In the genomic region with DNA sequence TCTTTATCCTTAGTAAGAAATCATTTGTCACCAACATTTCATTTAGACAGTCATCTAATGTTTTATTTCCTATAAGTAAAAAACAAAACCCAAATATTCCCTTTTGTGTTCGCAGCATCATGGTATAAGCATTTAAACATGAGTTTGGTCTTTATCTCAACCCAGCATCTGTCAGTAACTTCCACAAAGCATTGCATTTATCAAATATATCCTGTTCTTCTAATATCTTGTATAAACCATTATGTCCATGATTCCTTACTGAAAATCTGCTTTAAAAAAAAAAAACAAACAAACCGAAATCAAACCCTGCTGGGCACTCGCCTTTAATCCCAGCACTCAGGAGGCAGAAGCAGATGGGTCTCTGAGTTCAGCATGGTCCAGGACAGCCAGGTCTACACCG, we compare ENCODE assay signal across 35 mouse cellular contexts. TPM values are rescaled to one million over a fixed set of nuclear protein-coding genes. Genes with fewer than 3 reads are reported as not detected.
"Had no signal": no experiment of that assay in that cellular context is flagged by ENCODE, and none has a peak within 500 bp of the region (broad histone marks: within the 10 kb centered on the region; RNA-seq: fewer than 3 reads in every experiment).

No protein-coding gene starts in this region.

- H3K27ac ChIP-seq: heart, embryonic 13.5 days; heart, embryonic 15.5 days; hindbrain, embryonic 10.5 days; hindbrain, embryonic 12.5 days; hindbrain, embryonic 13.5 days; hindbrain, embryonic 14.5 days; hindbrain, embryonic 15.5 days; hindbrain, postnatal 0 days; intestine, embryonic 15.5 days; kidney, embryonic 15.5 days; kidney, postnatal 0 days; layer of hippocampus, adult 2 months; left cerebral cortex, adult 2 months had no signal

- H3K27me3 ChIP-seq: heart, embryonic 12.5 days; heart, embryonic 13.5 days; heart, embryonic 15.5 days; hindbrain, embryonic 12.5 days; hindbrain, embryonic 13.5 days; hindbrain, embryonic 15.5 days; intestine, embryonic 15.5 days; kidney, embryonic 15.5 days had no signal

- DNase-seq: heart, postnatal 10 days; heart, postnatal 14 days; heart, postnatal 36 days; heart, postnatal 4 days; kidney, adult 11 months; kidney, adult 18-20 months; kidney, adult 2 months; kidney, adult 8-10 months; kidney, adult 9 months; kidney, postnatal 10 days; kidney, postnatal 14 days; kidney, postnatal 25 days; kidney, postnatal 36 days; kidney, postnatal 4 days; layer of hippocampus, adult 9-11 months; layer of hippocampus, postnatal 36 days had no signal

- H3K4me3 ChIP-seq: heart, embryonic 12.5 days; heart, embryonic 13.5 days; heart, embryonic 15.5 days; hindbrain, embryonic 10.5 days; hindbrain, embryonic 12.5 days; hindbrain, embryonic 13.5 days; hindbrain, embryonic 15.5 days; intestine, embryonic 15.5 days; kidney, embryonic 15.5 days; layer of hippocampus, adult 2 months; left cerebral cortex, adult 2 months had no signal

- H3K9me3 ChIP-seq: heart, embryonic 12.5 days; heart, embryonic 13.5 days; heart, embryonic 15.5 days; hindbrain, embryonic 10.5 days; hindbrain, embryonic 12.5 days; hindbrain, embryonic 13.5 days; hindbrain, embryonic 15.5 days; intestine, embryonic 15.5 days; kidney, embryonic 15.5 days had no signal

- H3K36me3 ChIP-seq: heart, embryonic 15.5 days; hindbrain, embryonic 15.5 days; intestine, embryonic 15.5 days had no signal

- H3K9ac ChIP-seq: heart, embryonic 12.5 days; heart, embryonic 13.5 days; heart, embryonic 15.5 days; hindbrain, embryonic 12.5 days; hindbrain, embryonic 13.5 days; hindbrain, embryonic 14.5 days; hindbrain, embryonic 15.5 days; intestine, embryonic 15.5 days; kidney, embryonic 15.5 days had no signal

- ATAC-seq: hindbrain, embryonic 16.5 days; hindbrain, postnatal 0 days; inflammation-experienced regulatory T-cells, adult 6 months; intestine, embryonic 15.5 days; intestine, embryonic 16.5 days; intestine, postnatal 0 days had no signal

- H3K4me2 ChIP-seq: heart, embryonic 12.5 days; heart, embryonic 13.5 days; heart, embryonic 15.5 days; hindbrain, embryonic 12.5 days; hindbrain, embryonic 13.5 days; hindbrain, embryonic 14.5 days; hindbrain, embryonic 15.5 days; intestine, embryonic 15.5 days; kidney, embryonic 15.5 days had no signal

RNA-seq across cellular contexts. Expression of gene Ankrd34a, which starts 10.2 kb away (rescaled TPM):
- total RNA-seq: hematopoietic stem cell, adult 5-6 weeks had no signal
